ENCODE assay signal across 9 mouse cellular contexts in the genomic region with DNA sequence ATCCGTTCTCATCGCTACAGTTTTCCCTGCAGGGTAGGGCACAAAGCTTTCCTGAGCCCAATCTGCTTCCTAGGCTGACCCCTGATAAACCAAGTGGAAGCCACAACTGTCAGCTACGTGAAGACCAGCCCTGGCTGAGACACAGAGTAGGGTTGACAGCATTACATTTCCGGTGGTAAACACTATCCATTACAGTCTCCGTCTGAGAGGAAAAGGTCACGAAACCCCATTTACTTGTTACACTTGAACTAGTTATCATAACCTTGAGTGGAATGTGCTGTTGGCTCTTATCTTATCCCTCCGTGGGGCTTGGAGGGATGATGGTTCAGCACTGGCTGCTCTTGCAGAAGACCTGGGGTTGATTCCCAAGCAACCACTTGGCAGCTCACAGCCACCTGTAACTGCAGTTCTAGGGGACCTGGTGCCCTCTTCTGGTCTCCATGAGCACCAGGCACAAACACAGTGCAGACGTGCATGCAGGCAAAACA.
A peak's percentile ranks its signal among the peaks of the same experiment; 100 is the strongest.
DNase-seq lines count a peak whose midpoint lies in the region; ATAC-seq lines count a peak whose summit lies in the region.
"Had no signal": no experiment of that assay in that cellular context is flagged by ENCODE, and none has a peak within 500 bp of the region (broad histone marks: within the 10 kb centered on the region; RNA-seq: fewer than 3 reads in every experiment).

No protein-coding gene starts in this region.

- WGBS in lung, embryonic 16.5 days: 32% methylated on average over 8 of the region's 8 CpGs
- 19% methylated on average over 8 of the region's 8 CpGs for WGBS in heart, embryonic 16.5 days
- 86% methylated on average over 8 of the region's 8 CpGs for WGBS in midbrain, embryonic 15.5 days

- peak; percentile 32 for ATAC-seq in lung, embryonic 16.5 days (ENCODE audit: low read depth)
- ATAC-seq in heart, embryonic 16.5 days (replicated peaks; ENCODE audit: extremely low read depth, insufficient read depth, low FRiP score): peak; percentile 67
- 0 out of 2 replicates have a peak, but pooled peaks have one; percentile 13 for ATAC-seq in megakaryocyte-erythroid progenitor cell, adult 5-6 weeks (replicated peaks; ENCODE audit: low FRiP score, low TSS enrichment, poor library complexity, severe bottlenecking)
- ATAC-seq in midbrain, embryonic 15.5 days (replicated peaks): no peak

- 0 out of 2 replicates have a peak, but pooled peaks cover 3% of the 10 kb centered on the region for H3K9me3 ChIP-seq in lung, embryonic 16.5 days (ENCODE audit: control insufficient read depth, low read length)
- H3K9me3 ChIP-seq in heart, embryonic 16.5 days (replicated peaks; ENCODE audit: control insufficient read depth, low read length): 0 out of 2 replicates have a peak, but pooled peaks cover 4% of the 10 kb centered on the region
- no peaks in the 10 kb centered on the region for H3K9me3 ChIP-seq in midbrain, embryonic 15.5 days

- no peak overlapping the region for H3K9ac ChIP-seq in lung, embryonic 16.5 days (ENCODE audit: low read length)
- peak overlapping the region; percentile 31; the same call in 1 of the 2 replicates for H3K9ac ChIP-seq in heart, embryonic 16.5 days (ENCODE audit: low read length)
- H3K9ac ChIP-seq in midbrain, embryonic 15.5 days: no peak overlapping the region

- peak; percentile 32 for DNase-seq in adrenal gland, postnatal 14 days
- no peak for DNase-seq in adrenal gland, postnatal 10 days
- no peak for DNase-seq in lung, postnatal 4 days
- no peak for DNase-seq in frontal cortex, postnatal 25 days (ENCODE audit: low spot score in 2 of 2)
- DNase-seq: adrenal gland, adult 8-10 months had no signal

- H3K4me1 ChIP-seq in lung, embryonic 16.5 days (replicated peaks; ENCODE audit: control insufficient read depth, insufficient read depth, low read length): peaks cover 4% of the 10 kb centered on the region; the same call in 1 of the 2 replicates
- H3K4me1 ChIP-seq in heart, embryonic 16.5 days (ENCODE audit: control insufficient read depth, insufficient read depth, low read length): peaks cover 19% of the 10 kb centered on the region
- 0 out of 2 replicates have a peak, but pooled peaks cover 4% of the 10 kb centered on the region for H3K4me1 ChIP-seq in midbrain, embryonic 15.5 days

- H3K4me2 ChIP-seq in lung, embryonic 16.5 days (ENCODE audit: low read depth, low read length): no peak overlapping the region; the same call in 1 of the 2 replicates
- peak overlapping the region; percentile 36 for H3K4me2 ChIP-seq in heart, embryonic 16.5 days (ENCODE audit: low read depth, low read length)
- no peak overlapping the region for H3K4me2 ChIP-seq in midbrain, embryonic 15.5 days

- peak overlapping the region; percentile 15; the same call in 1 of the 2 replicates for H3K27ac ChIP-seq in lung, embryonic 16.5 days (ENCODE audit: low read length)
- peak overlapping the region; percentile 62 for H3K27ac ChIP-seq in heart, embryonic 16.5 days (ENCODE audit: low read length)
- no peak overlapping the region for H3K27ac ChIP-seq in midbrain, embryonic 15.5 days

- 0 out of 2 replicates have a peak overlapping the region, but pooled peaks have one; percentile 0 for H3K4me3 ChIP-seq in lung, embryonic 16.5 days (ENCODE audit: low read length)
- H3K4me3 ChIP-seq in heart, embryonic 16.5 days (ENCODE audit: low read length): no peak overlapping the region
- H3K4me3 ChIP-seq in midbrain, embryonic 15.5 days: no peak overlapping the region

- peaks cover 3% of the 10 kb centered on the region; the same call in 1 of the 2 replicates for H3K36me3 ChIP-seq in lung, embryonic 16.5 days (ENCODE audit: control insufficient read depth, insufficient read depth, low read length)
- H3K36me3 ChIP-seq in heart, embryonic 16.5 days (ENCODE audit: control insufficient read depth, insufficient read depth): no peaks in the 10 kb centered on the region; the same call in 1 of the 2 replicates
- no peaks in the 10 kb centered on the region for H3K36me3 ChIP-seq in midbrain, embryonic 15.5 days (replicated peaks)

- no peaks in the 10 kb centered on the region for H3K27me3 ChIP-seq in lung, embryonic 16.5 days (ENCODE audit: control insufficient read depth, insufficient read depth, low read depth, low read length)
- no peaks in the 10 kb centered on the region for H3K27me3 ChIP-seq in heart, embryonic 16.5 days (ENCODE audit: control insufficient read depth, insufficient read depth, low read length)
- H3K27me3 ChIP-seq in midbrain, embryonic 15.5 days (replicated peaks): no peaks in the 10 kb centered on the region
